Mouse (Mus musculus): Measurements from ENCODE around the gene Ahnak2. TPM values are rescaled to one million over a fixed set of nuclear protein-coding genes. Genes with fewer than 3 reads are reported as not detected.
A peak's percentile ranks its signal among the peaks of the same experiment; 100 is the strongest.
"Not testable (repeated sequence)": the region's sequence is repeated elsewhere in the genome, so short reads cannot be mapped to it uniquely, and the experiment has no call there.

Gene Ahnak2
- polyA plus RNA-seq, 1 experiment from 2014 or later, result 0.48 TPM

DNA sequence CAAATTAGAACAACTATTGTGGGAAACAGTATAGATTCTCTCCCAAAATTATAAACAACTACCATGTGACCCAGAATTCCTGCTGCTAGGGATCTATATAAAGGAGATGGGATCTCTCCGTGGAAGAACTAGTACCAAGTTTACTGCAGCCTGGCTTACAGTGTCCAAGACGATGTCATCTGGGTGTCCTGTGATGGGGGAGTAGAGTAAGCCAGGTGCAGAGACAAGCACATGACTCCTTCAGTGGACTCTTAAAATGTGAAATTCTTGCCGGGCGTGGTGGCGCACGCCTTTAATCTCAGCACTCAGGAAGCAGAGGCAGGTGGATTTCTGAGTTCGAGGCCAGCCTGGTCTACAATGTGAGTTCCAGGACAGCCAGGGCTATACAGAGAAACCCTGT is 14.4 kb upstream of the Ahnak2 start:
- H3K4me1 ChIP-seq, H3K4me3 ChIP-seq: not testable (repeated sequence)

DNA sequence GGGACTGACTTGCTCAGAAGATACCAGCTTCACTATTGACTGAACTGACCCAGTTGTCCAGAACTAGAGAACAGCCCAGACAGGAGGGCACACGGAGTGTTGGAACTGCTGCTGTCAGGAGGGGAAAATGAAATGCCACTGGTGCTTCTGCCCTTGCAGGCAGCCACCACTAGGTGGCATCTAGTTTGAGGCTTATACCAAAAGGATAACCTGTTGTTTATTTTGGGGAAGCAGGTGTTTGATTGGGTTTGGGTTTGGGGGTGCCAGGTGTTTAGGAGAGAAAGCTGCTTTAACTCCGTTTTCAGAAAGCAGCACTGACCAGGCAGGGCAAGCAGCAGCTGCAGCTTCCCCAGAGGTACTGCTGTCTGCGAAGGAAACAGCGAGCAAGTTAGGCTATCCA is 13.8 kb upstream of the Ahnak2 start:
- peaks cover 70% of the 10 kb centered on the region for H3K36me3 ChIP-seq
- H3K9ac ChIP-seq, result no peak overlapping the region
- no peak for ATAC-seq (ENCODE audit: low FRiP score)
- H3K4me1 ChIP-seq, result no peaks in the 10 kb centered on the region
- H3K4me3 ChIP-seq, result no peak overlapping the region
- no peak overlapping the region for H3K27ac ChIP-seq
- H3K27me3 ChIP-seq, result no peaks in the 10 kb centered on the region
- 57% methylated on average over 4 of the region's 4 CpGs for WGBS
- no peak overlapping the region for H3K4me2 ChIP-seq (replicated peaks)
- no peaks in the 10 kb centered on the region for H3K9me3 ChIP-seq (replicated peaks)

More for the DNA sequence above, 14.4 kb upstream of the Ahnak2 start:
- not testable (repeated sequence) for H3K9me3 ChIP-seq (replicated peaks); H3K27me3 ChIP-seq; H3K4me2 ChIP-seq (replicated peaks); H3K27ac ChIP-seq; H3K9ac ChIP-seq; ATAC-seq (ENCODE audit: low FRiP score)
- H3K36me3 ChIP-seq, result peaks cover 76% of the 10 kb centered on the region
- 84% methylated on average over 7 of the region's 7 CpGs for WGBS

DNA sequence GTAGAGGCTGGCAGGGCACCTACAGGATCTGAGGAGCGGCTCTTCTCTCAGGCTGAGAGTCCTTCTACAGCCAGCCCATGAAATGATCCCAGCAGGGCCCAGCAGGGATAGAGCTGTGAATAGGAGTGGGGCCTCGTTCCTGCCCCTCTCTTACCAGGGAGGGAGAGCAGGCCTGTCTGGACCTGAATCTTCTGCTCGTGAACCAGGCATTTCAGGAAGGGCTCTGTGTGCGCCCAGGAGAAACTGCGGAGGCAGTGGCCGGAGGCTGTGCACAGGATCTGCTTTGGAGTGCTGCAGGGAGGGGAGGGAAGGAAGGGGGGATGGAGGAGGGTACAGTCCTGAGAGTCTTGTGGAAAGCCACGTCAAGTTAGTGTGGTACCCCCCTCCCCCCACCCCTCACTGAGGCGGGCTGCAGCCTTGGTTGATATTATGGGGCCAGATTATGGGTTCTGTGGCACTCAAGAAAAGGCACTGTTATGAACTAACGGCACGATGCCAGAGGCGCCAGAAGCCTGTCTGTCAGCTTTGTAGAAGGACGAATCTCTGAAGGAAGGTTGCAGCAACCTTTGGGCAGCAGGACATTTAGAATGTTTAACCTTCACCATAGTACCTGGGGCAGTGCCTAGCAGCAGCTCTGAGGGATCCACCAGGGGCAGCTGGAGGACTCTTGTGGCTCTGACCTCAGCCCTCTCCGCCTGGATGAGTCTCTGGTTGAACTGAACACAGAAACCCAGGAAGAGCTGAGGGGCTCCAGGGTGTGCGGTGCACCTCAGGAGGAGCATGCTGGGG is 12.4 kb upstream of the Ahnak2 start:
- Histone ChIP-seq H3K36me3 (peaks cover 58% of the 10 kb centered on the region), H3K4me2 (replicated peaks) (no peak overlapping the region), H3K4me1 (peaks cover 6% of the 10 kb centered on the region), H3K9me3 (replicated peaks) (no peaks in the 10 kb centered on the region), H3K27me3 (peaks cover 2% of the 10 kb centered on the region; the same call in 1 of the 2 replicates), H3K4me3 (no peak overlapping the region), H3K9ac (no peak overlapping the region), H3K27ac (no peak overlapping the region)
- ATAC-seq (ENCODE audit: low FRiP score), result no peak
- WGBS, result 80% methylated on average over 14 of the region's 14 CpGs

DNA sequence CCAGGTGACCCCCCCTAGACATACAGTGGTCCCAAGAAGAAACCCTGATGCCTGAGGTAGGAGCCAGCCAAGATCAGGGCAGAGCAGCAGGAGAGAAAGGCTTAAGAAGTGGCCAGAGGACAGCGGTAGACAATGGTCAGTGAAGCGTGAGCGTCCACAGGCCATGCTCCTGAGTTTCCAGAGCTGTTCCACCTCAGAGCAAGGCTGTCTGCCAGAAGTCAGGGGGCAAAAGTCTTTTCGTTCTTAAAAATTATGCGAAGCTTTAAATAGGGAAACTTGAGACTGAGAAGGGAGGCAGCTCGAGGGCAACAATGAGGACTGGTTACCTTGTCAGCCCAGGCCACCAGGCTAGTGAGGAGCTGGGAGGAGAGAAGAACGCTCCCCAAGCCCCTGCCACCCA is 10.9 kb upstream of the Ahnak2 start:
- Histone ChIP-seq H3K36me3 (peaks cover 43% of the 10 kb centered on the region), H3K4me3 (no peak overlapping the region), H3K4me1 (peaks cover 15% of the 10 kb centered on the region), H3K4me2 (replicated peaks) (no peak overlapping the region), H3K27me3 (peaks cover 2% of the 10 kb centered on the region; the same call in 1 of the 2 replicates), H3K9me3 (replicated peaks) (no peaks in the 10 kb centered on the region), H3K27ac (no peak overlapping the region), H3K9ac (no peak overlapping the region)
- ATAC-seq (ENCODE audit: low FRiP score), result no peak
- WGBS, result 75% methylated on average over 7 of the region's 7 CpGs

DNA sequence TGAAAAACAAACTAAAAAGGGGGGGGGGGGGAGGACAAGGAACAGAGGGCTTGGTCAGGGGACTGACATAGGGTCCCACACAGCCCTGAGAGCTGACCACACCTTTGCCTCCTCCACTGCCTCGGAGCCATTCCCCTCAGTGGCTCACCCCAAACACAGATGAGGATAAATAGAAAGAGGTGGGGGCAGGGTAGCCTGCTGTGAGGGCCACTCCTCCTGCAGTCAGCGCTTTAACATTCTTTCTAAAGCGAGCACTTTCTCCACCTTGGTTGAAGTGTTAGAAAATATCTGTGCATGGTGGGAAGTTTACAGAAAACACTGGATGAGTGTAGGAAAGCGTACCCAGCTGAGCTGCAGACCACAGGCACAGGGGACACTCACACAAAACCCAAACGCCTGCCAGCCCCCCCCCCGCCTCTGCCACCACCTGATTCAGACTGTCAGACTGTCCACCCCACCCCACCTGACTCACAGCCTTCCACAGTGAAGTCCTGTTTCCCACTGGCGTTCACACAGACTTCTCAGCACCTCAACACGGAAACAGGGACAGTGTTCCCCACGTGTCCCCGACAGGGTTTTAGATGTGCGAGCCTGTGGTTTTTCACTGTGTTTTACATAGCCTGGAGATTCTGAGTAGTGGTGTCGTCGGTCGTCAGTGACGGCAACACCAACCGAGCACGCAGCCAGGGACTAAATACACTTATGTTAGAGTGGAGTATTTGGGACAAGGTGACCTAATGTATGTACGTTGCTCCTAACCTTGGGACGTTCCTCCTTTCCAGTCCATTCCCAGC is 7.8 kb upstream of the Ahnak2 start:
- peaks cover 25% of the 10 kb centered on the region for H3K36me3 ChIP-seq
- peaks cover 19% of the 10 kb centered on the region; the same call in 1 of the 2 replicates for H3K27me3 ChIP-seq
- H3K4me2 ChIP-seq (replicated peaks), result peak overlapping the region; percentile 99
- 67% methylated on average over 19 of the region's 19 CpGs for WGBS
- no peak for ATAC-seq (ENCODE audit: low FRiP score)
- peak overlapping the region; percentile 41; the same call in 1 of the 2 replicates for H3K9ac ChIP-seq
- peaks cover 22% of the 10 kb centered on the region for H3K4me1 ChIP-seq
- H3K4me3 ChIP-seq, result peak overlapping the region; percentile 72; the same call in 1 of the 2 replicates
- H3K27ac ChIP-seq, result no peak overlapping the region
- no peaks in the 10 kb centered on the region for H3K9me3 ChIP-seq (replicated peaks)

DNA sequence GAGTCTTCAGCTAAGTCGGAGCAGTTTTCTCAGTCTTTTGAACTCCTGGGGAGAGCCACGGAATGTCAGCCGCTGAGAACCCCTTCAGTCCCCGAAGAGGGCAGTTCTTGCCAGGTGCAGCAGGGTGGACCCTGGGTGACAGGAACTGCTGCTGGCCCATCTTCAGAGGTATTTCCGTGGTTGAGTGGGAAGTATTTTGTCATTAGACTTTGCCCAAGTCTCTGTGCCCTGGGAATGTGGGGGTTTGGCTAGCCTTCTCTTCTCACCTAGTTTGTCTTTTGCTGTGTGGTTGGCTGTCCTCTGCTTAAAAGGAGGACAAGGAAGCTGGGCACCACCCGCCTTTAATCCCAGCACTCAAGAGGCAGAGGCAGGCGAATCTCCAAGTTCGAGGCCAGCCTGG is 7.2 kb upstream of the Ahnak2 start:
- peaks cover 22% of the 10 kb centered on the region for H3K4me1 ChIP-seq
- no peaks in the 10 kb centered on the region for H3K9me3 ChIP-seq (replicated peaks)
- peaks cover 19% of the 10 kb centered on the region; the same call in 1 of the 2 replicates for H3K27me3 ChIP-seq
- peak overlapping the region; percentile 80 for H3K9ac ChIP-seq
- H3K36me3 ChIP-seq, result peaks cover 22% of the 10 kb centered on the region
- 21% methylated on average over 8 of the region's 8 CpGs for WGBS
- no peak for ATAC-seq (ENCODE audit: low FRiP score)
- peak overlapping the region; percentile 72 for H3K4me3 ChIP-seq
- H3K4me2 ChIP-seq (replicated peaks), result peak overlapping the region; percentile 99
- no peak overlapping the region for H3K27ac ChIP-seq

DNA sequence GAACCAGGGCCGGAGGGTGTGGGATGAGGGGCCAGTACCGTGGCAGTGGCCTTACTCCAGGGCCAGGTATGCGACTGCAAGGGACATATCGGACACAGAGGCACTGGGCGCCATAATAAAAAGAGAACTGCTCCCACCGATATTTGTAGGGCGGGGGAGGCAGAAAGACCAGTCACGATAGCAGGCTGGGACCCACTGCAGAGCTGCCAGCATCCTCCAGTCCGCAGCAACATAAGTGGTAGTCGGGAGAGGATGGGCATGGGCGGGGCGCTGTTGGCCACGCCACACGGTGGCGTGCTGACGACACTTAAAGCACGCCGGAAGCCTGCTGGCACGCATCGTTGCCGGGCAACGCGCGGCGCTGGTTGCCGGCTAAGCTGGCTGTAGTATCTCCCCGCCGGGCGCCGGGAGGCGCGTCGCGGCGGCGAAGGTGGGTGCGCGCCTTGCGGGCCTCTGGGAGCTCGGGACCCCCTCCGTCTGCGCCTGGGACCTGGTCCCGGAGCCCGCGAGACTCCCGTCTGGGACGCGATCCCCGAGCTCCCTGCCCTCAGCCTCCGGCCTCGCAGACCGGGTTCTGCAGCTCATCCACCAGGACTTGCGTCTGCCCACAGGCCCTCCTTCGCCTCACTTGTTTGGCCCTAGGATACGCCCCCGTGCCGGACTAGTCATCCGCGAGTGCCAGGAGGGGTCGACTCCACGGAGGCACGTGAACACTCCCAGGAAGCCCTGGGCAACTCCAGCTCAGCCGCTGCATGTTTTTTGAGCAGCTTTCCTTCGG is 6.3 kb upstream of the Ahnak2 start, which contains the start of gene Clba1:
Gene Clba1, plus strand, starts transcription at position 351 of the 778 bp plus-strand sequence.
- Histone ChIP-seq H3K4me1 (peaks cover 22% of the 10 kb centered on the region), H3K9me3 (replicated peaks) (no peaks in the 10 kb centered on the region), H3K4me2 (replicated peaks) (peak within 1 kb of the TSS; percentile 99), H3K9ac (peak within 1 kb of the TSS; percentile 80), H3K27ac (peak within 1 kb of the TSS; percentile 75), H3K4me3 (peak within 1 kb of the TSS; percentile 72), H3K36me3 (peaks cover 14% of the 10 kb centered on the region), H3K27me3 (peaks cover 19% of the 10 kb centered on the region)
- WGBS, result 2% methylated on average over 58 of the region's 64 CpGs
- peak; percentile 94 for ATAC-seq (ENCODE audit: low FRiP score)

DNA sequence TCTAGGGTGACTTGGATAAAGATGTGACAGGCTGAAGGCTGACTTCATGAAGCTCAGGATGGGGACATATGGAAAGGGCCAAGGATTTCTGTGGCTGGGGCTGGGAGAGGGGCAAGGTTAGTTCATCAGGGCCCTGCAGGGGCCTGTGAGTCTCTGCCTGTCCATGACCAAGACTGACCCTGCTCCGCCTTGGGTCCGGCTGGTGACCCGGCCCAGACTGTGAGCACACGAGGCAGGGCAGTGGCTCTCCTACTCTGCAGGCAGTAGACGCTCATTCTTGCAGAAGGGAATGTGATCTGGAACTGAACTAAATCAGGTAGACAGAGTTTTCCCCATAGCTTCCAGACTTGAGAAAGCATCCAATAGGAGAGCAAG is 5.7 kb upstream of the Ahnak2 start:
- Histone ChIP-seq H3K27ac (peak overlapping the region; percentile 75), H3K9me3 (replicated peaks) (no peaks in the 10 kb centered on the region), H3K4me2 (replicated peaks) (peak overlapping the region; percentile 99), H3K4me3 (peak overlapping the region; percentile 72), H3K4me1 (peaks cover 22% of the 10 kb centered on the region), H3K36me3 (peaks cover 8% of the 10 kb centered on the region), H3K27me3 (peaks cover 19% of the 10 kb centered on the region), H3K9ac (peak overlapping the region; percentile 62)
- ATAC-seq (ENCODE audit: low FRiP score), result peak; percentile 41
- WGBS, result 66% methylated on average over 5 of the region's 5 CpGs

DNA sequence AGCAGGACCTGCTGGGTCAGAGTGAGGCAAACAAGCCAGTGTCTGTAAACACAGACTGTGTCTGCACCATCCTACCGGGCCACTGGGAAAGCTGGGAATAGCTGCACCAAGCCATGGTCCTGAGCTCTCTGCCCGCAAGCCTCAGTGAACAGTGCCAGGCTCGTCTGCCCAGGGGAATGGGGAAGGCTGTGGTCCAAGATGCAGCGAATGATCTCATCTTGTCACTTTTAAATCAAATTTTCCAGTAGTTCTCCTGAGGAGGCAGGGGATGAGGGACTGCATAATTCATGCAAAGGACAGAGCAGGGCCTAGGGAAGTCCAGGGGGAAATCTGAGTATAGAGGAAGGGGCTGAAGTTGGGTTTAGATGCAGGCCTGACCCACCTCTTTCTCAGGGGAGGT is 5.3 kb upstream of the Ahnak2 start:
- Histone ChIP-seq H3K4me3 (peak overlapping the region; percentile 72; the same call in 1 of the 2 replicates), H3K36me3 (peaks cover 4% of the 10 kb centered on the region; the same call in 1 of the 2 replicates), H3K27ac (no peak overlapping the region), H3K27me3 (peaks cover 23% of the 10 kb centered on the region), H3K9me3 (replicated peaks) (no peaks in the 10 kb centered on the region), H3K9ac (peak overlapping the region; percentile 62), H3K4me1 (peaks cover 23% of the 10 kb centered on the region), H3K4me2 (replicated peaks) (peak overlapping the region; percentile 99; the same call in 1 of the 2 replicates)
- ATAC-seq (ENCODE audit: low FRiP score), result no peak
- WGBS, result 87% methylated on average over 4 of the region's 4 CpGs

DNA sequence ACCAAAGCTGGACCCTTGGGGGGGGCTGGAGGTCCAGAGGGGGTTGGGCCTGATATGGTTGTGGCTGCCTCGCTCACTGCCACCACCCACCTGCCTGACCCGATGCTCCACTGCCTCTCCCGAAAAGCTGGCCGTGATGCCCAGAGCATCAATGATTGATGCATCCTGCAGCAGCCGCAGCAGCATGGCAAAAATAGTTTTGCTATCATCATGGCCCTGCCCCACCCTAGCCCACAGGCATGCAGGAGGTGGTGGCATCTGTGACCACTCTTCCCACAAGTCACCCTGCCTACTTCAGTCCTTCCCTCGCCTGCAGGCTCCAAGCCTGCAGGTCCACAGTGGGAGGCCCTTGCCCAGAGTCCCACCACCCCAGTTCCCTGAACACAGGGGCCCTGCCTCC is 3.6 kb upstream of the Ahnak2 start:
- H3K27ac ChIP-seq, result no peak overlapping the region
- H3K27me3 ChIP-seq, result peaks cover 40% of the 10 kb centered on the region
- no peaks in the 10 kb centered on the region for H3K36me3 ChIP-seq
- ATAC-seq (ENCODE audit: low FRiP score), result no peak
- WGBS, result 71% methylated on average over 6 of the region's 6 CpGs
- H3K4me1 ChIP-seq, result peaks cover 37% of the 10 kb centered on the region
- no peak overlapping the region for H3K4me2 ChIP-seq (replicated peaks)
- no peak overlapping the region for H3K4me3 ChIP-seq
- no peaks in the 10 kb centered on the region for H3K9me3 ChIP-seq (replicated peaks)
- H3K9ac ChIP-seq, result no peak overlapping the region

DNA sequence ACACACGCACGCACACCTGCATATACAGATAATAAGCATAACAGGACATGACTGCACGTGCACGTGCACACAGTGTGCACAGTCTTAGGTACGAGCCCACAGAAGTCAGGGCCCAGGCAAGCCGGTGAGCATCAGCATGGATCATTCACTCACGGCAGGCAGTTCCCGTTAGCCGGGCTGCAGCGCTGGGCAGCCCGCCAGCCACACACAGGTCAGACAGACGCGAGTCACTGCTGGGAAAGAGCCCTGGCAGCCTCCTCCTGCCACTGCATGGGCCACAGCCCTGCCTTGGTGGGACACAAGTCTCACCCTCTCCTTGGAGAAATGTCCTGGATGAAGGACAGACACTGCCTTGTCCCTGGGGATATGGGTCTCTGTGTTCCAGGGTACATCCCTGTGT is 1.6 kb upstream of the Ahnak2 start:
- Histone ChIP-seq H3K27me3 (peaks cover 54% of the 10 kb centered on the region), H3K4me3 (no peak overlapping the region), H3K27ac (no peak overlapping the region), H3K4me2 (replicated peaks) (no peak overlapping the region), H3K9ac (no peak overlapping the region; the same call in 1 of the 2 replicates), H3K9me3 (replicated peaks) (no peaks in the 10 kb centered on the region), H3K36me3 (no peaks in the 10 kb centered on the region), H3K4me1 (peaks cover 30% of the 10 kb centered on the region)
- no peak for ATAC-seq (ENCODE audit: low FRiP score)
- 57% methylated on average over 13 of the region's 13 CpGs for WGBS
